Mouse (Mus musculus): ENCODE data around the gene Rnf17. TPM values are rescaled to one million over a fixed set of nuclear protein-coding genes. Genes with fewer than 3 reads are reported as not detected.

The Rnf17 gene
- 0.83 and 1.3 TPM in 2 replicates for polyA plus RNA-seq (2012; ENCODE audit: insufficient read depth, insufficient read length, missing spikeins)

DNA sequence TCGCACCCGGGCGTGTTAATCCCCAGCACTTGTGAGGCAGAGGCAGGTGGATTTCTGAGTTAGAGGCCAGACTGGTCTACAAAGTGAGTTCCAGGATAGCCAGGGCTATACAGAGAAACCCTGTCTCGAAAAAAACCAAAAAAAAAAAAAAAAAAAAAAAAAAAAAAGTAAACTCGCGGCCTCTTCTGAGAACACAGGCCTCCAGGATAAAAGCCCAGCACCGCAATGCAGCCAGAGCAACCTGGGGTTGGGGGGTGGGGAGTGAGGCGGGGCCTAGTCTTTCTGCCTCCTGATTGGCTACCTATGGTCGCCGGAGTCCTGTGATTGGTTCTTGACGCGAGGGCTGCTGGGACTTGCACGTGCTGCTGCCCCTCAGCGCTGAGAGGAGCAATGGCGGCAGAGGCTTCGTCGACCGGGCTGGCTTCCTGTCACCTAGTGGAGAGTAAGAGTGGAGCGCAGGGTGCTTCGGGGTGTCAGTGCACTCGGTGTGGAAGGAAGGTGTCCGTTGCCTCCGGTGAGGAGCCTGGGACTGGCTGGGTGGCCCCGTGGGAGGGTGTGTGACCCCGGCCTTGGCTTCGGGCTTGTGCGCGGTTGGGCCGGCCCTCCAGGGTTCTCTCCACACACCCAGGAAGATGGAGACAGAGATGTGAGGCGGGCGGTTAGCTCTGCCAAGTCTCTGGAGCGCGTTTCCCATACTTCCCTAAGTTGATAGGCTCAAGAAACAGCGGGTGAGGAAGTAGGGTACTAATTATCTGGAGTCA lies at the start of gene Rnf17:
Gene Rnf17 (plus strand): TSS at position 271 of the 761 bp plus-strand sequence.
- Histone ChIP-seq H3K4me3 (ENCODE audit: insufficient read depth, low read length) (no peak within 1 kb of the TSS), H3K4me1 (ENCODE audit: control insufficient read depth, insufficient read depth, low read length) (no peaks in the 10 kb centered on the region), H3K27ac (ENCODE audit: insufficient read depth, low read depth, low read length) (no peak within 1 kb of the TSS)
- TF ChIP-seq POLR2A (IDR thresholded peaks at IDR 0.05; ENCODE audit: borderline replicate concordance, low read depth, low read length) (no peak), CTCF (IDR thresholded peaks at IDR 0.05; ENCODE audit: low read depth, low read length) (no peak)

DNA sequence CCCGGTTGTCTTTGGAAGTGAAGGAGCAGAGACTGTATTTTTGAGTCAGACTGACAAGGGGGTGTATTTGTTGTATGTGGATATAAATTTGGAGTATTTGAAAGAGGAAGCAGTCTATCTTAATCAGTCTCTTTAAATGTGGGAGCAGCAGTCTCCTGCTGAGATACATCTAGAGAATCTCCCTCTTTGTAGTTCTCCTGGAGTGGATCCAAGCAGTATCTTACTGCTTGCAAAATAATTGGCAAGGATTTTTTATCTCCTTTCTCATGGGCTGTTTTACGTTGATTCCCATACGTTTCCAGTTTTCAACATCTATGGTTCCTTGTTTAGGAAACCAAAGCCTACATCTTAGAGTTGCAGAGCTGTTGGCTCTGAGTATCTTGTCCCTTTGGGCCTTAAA lies 47.6 kb upstream of the Rnf17 start:
- no peak for TF ChIP-seq CTCF (IDR thresholded peaks at IDR 0.05; ENCODE audit: low read depth, low read length)
- no peak for TF ChIP-seq POLR2A (IDR thresholded peaks at IDR 0.05; ENCODE audit: borderline replicate concordance, low read depth, low read length)
- no peak overlapping the region for H3K4me3 ChIP-seq (ENCODE audit: insufficient read depth, low read length)
- H3K27ac ChIP-seq (ENCODE audit: insufficient read depth, low read depth, low read length) = no peak overlapping the region
- no peaks in the 10 kb centered on the region; the same call in 1 of the 2 replicates for H3K4me1 ChIP-seq (ENCODE audit: control insufficient read depth, insufficient read depth, low read length)

DNA sequence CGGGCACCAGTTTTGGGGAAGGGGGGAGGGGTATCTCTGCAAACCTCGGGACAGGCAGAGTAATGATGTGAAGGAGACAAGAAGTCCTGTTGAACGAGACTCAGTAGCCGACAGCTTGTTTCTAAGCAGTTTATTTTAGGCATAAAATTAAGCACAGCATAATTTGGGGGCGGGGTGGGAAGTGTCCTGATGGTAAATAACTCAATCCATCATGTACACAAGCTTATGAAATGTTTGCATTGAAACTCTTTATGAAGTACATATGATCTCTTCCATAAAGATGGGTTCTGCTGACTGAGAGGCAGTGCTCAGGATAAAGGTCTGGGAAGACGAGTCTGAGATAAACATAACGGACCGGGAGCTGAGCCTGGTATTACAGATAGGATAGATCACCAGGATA lies 47.0 kb upstream of the Rnf17 start:
- Histone ChIP-seq H3K4me3 (ENCODE audit: insufficient read depth, low read length) (no peak overlapping the region), H3K4me1 (ENCODE audit: control insufficient read depth, insufficient read depth, low read length) (no peaks in the 10 kb centered on the region; the same call in 1 of the 2 replicates), H3K27ac (ENCODE audit: insufficient read depth, low read depth, low read length) (no peak overlapping the region)
- TF ChIP-seq CTCF (IDR thresholded peaks at IDR 0.05; ENCODE audit: low read depth, low read length) (no peak), POLR2A (IDR thresholded peaks at IDR 0.05; ENCODE audit: borderline replicate concordance, low read depth, low read length) (no peak)

DNA sequence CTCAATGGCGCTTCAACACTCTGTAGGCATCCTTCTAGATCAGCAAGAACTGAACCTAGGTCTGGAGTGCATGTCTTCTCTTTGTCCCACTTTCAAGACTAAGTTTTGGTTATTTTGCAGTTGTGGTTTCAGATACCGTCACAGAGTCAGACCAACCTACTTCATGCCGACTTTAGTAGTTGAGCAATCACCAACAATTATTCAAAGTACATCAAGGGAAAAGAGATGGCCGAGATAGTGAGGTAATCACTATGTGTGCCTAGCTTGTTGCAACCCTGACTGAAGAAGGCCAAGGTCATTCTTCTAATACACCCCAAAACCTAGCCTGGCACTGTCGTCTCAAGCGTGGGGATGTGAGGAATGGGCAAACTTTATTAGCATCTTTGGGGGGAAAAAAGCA lies 46.2 kb upstream of the Rnf17 start:
- no peaks in the 10 kb centered on the region; the same call in 1 of the 2 replicates for H3K4me1 ChIP-seq (ENCODE audit: control insufficient read depth, insufficient read depth, low read length)
- no peak overlapping the region for H3K27ac ChIP-seq (ENCODE audit: insufficient read depth, low read depth, low read length)
- H3K4me3 ChIP-seq (ENCODE audit: insufficient read depth, low read length) = no peak overlapping the region
- TF ChIP-seq POLR2A (IDR thresholded peaks at IDR 0.05; ENCODE audit: borderline replicate concordance, low read depth, low read length) (no peak), CTCF (IDR thresholded peaks at IDR 0.05; ENCODE audit: low read depth, low read length) (no peak)

DNA sequence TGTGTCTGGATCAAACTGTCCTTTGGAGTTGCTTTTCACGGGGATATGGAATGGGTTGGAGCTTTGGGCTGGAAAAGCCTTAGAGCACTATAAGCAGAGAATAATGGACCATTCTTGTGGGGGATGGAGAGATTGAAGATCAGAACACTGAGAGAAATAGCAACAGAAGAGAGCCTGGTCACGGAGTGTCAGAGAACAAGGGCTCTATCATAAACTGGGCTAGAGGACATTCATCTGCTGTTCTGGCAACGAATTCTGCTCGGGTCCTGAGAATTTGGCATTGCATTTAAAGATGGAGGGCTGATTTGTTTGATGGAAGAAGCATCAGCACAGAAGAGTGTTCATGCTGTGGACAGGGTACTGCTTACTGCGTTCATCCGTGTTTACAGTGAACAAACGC lies 44.0 kb upstream of the Rnf17 start:
- no peak overlapping the region for H3K4me3 ChIP-seq (ENCODE audit: insufficient read depth, low read length)

DNA sequence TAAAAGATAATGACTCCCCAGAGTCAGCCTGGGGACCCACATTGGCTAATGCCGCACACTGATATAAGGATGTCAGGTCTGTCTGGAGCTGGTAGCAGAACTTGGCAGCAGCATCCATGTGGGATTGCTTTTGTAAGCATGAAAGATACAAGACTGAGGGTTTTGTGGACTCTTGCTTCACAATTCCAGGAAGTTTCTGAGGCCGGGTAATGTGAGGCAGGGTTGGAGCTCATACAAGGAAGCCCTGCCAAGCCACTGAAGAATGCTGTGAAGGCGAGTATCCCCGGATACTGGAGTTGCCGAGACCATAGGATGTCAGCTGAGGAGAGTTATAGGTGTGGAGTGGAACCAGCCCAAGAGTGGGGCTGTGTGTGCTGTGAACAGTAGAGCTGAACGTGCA lies 43.2 kb upstream of the Rnf17 start:
- no peak overlapping the region for H3K4me3 ChIP-seq (ENCODE audit: insufficient read depth, low read length)
- TF ChIP-seq POLR2A (IDR thresholded peaks at IDR 0.05; ENCODE audit: borderline replicate concordance, low read depth, low read length) (no peak), CTCF (IDR thresholded peaks at IDR 0.05; ENCODE audit: low read depth, low read length) (no peak)
- H3K4me1 ChIP-seq (ENCODE audit: control insufficient read depth, insufficient read depth, low read length) = no peaks in the 10 kb centered on the region; the same call in 1 of the 2 replicates
- no peak overlapping the region for H3K27ac ChIP-seq (ENCODE audit: insufficient read depth, low read depth, low read length)

More for the DNA sequence above, 44.0 kb upstream of the Rnf17 start:
- no peak for TF ChIP-seq POLR2A (IDR thresholded peaks at IDR 0.05; ENCODE audit: borderline replicate concordance, low read depth, low read length)
- no peak for TF ChIP-seq CTCF (IDR thresholded peaks at IDR 0.05; ENCODE audit: low read depth, low read length)
- Histone ChIP-seq H3K27ac (ENCODE audit: insufficient read depth, low read depth, low read length) (no peak overlapping the region), H3K4me1 (ENCODE audit: control insufficient read depth, insufficient read depth, low read length) (no peaks in the 10 kb centered on the region; the same call in 1 of the 2 replicates)

DNA sequence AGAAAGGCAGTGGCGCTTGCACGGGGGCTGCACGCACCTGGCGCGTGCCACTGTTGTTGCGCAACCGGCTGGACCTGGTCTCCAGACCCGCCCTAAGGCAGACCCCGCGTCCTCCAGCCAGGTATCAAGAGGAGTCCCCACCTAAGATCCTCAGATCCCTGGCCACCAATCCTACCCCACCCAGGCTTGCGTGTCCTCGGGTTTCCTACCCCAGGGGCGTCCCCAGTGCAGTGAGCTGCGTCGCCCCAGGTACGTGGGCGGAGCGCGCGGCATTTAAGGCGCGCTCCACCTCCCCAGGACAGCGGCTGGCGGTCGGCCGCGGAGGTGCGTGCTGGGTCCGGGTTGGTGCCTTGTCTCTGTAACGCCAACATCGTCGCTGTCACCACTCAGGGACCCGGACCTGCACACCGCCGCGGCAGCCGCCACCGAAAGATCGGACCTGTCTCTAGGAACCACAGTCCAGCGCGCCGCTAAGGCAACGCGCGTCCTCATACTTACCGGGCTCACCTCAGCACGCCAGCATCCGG lies 37.6 kb upstream of the Rnf17 start, which contains the start of gene Atp12a:
Gene Atp12a (plus strand): TSS at position 358 of the 527 bp plus-strand sequence.
- no peak within 1 kb of the TSS for H3K27ac ChIP-seq (ENCODE audit: insufficient read depth, low read depth, low read length)
- H3K4me1 ChIP-seq (ENCODE audit: control insufficient read depth, insufficient read depth, low read length) = no peaks in the 10 kb centered on the region
- H3K4me3 ChIP-seq (ENCODE audit: insufficient read depth, low read length) = no peak within 1 kb of the TSS
- TF ChIP-seq POLR2A (IDR thresholded peaks at IDR 0.05; ENCODE audit: borderline replicate concordance, low read depth, low read length) (no peak), CTCF (IDR thresholded peaks at IDR 0.05; ENCODE audit: low read depth, low read length) (no peak)

DNA sequence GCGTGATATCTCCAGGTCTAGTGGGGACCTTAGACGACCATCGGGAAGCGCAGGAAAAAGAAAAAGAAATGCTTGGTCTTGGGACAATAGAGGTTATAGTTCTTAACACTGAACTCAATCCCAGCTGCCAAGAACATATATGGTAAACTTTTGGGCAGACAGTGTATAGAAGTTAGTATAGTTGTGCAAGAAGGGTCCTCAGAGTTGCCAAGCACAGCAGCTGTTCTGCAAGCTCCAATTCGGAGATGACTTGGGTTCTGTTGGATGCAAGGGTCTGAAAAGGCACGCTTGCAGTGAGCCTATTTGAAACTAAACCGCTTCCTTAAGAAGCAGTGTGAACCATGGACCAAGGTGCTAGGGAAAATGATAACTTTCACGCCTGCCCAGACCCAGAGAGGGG lies 37.1 kb upstream of the Rnf17 start:
- TF ChIP-seq POLR2A (IDR thresholded peaks at IDR 0.05; ENCODE audit: borderline replicate concordance, low read depth, low read length) = no peak
- no peak for TF ChIP-seq CTCF (IDR thresholded peaks at IDR 0.05; ENCODE audit: low read depth, low read length)

DNA sequence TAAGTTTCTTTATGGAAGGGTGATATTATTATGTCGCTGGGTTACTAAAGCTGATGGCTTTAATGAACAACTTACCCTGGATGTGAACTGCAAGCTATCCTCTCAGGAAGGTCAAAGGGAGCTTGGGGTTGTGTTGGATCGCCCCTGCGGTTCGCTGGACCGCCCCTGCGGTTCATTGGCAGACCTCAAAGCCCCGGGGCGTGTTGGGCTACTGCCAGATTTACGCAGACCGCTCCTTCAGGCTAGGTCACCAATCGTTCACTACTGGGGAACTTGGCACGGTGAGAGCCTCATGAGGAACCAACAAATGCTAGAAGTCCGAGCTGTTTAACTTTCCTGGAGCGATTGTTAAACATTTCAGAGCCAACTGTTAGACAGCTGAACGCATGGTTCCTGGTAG lies 35.7 kb upstream of the Rnf17 start:
- Histone ChIP-seq H3K27ac (ENCODE audit: insufficient read depth, low read depth, low read length) (no peak overlapping the region), H3K4me1 (ENCODE audit: control insufficient read depth, insufficient read depth, low read length) (no peaks in the 10 kb centered on the region), H3K4me3 (ENCODE audit: insufficient read depth, low read length) (no peak overlapping the region)
- TF ChIP-seq CTCF (IDR thresholded peaks at IDR 0.05; ENCODE audit: low read depth, low read length) = no peak
- no peak for TF ChIP-seq POLR2A (IDR thresholded peaks at IDR 0.05; ENCODE audit: borderline replicate concordance, low read depth, low read length)

More for the DNA sequence above, 37.1 kb upstream of the Rnf17 start:
- Histone ChIP-seq H3K4me1 (ENCODE audit: control insufficient read depth, insufficient read depth, low read length) (no peaks in the 10 kb centered on the region), H3K4me3 (ENCODE audit: insufficient read depth, low read length) (no peak overlapping the region), H3K27ac (ENCODE audit: insufficient read depth, low read depth, low read length) (no peak overlapping the region)

DNA sequence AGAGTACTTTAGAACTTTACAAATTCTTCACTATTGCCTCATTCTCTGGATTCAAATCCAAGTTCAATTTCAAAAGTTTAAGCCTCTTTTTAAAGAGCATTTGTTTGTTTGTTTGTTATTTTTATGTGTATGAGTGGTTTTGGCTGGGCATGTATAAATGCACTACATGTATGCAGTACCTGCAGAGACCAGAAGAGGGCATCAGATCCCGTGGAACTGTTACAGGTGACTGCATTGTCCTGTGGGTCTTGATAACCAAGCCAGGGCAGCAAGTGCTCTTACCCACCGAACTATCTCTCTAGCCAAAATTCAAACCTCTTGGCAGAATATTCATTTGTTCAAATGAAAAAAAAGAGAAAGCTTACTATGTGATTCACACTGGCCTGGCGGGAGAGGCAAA lies 33.5 kb upstream of the Rnf17 start:
- Histone ChIP-seq H3K4me3 (ENCODE audit: insufficient read depth, low read length) (no peak overlapping the region), H3K4me1 (ENCODE audit: control insufficient read depth, insufficient read depth, low read length) (no peaks in the 10 kb centered on the region), H3K27ac (ENCODE audit: insufficient read depth, low read depth, low read length) (no peak overlapping the region)
- TF ChIP-seq CTCF (IDR thresholded peaks at IDR 0.05; ENCODE audit: low read depth, low read length) = no peak; the same call in 1 of the 2 replicates
- no peak for TF ChIP-seq POLR2A (IDR thresholded peaks at IDR 0.05; ENCODE audit: borderline replicate concordance, low read depth, low read length)
